9 mouse cellular contexts compared by ENCODE assay signal in genomic region chr2:152819097-152819624, GRCm38 (mm10). TPM values are rescaled to one million over a fixed set of nuclear protein-coding genes. Genes with fewer than 3 reads are reported as not detected.
DNase-seq lines count a peak whose midpoint lies in the region; ATAC-seq lines count a peak whose summit lies in the region.
"Had no signal": no experiment of that assay in that cellular context is flagged by ENCODE, and none has a peak within 500 bp of the region (broad histone marks: within the 10 kb centered on the region; RNA-seq: fewer than 3 reads in every experiment).

No protein-coding gene starts in this region.

- H3K9me3 ChIP-seq in heart, embryonic 12.5 days (replicated peaks) = no peaks in the 10 kb centered on the region
- H3K9me3 ChIP-seq in lung, embryonic 15.5 days = no peaks in the 10 kb centered on the region
- no peaks in the 10 kb centered on the region for H3K9me3 ChIP-seq in embryonic facial prominence, embryonic 15.5 days (replicated peaks)
- H3K9me3 ChIP-seq in liver, embryonic 13.5 days (replicated peaks) = no peaks in the 10 kb centered on the region
- H3K9me3 ChIP-seq: forebrain, embryonic 10.5 days had no signal

- H3K36me3 ChIP-seq in heart, embryonic 12.5 days = peaks cover 9% of the 10 kb centered on the region
- peaks cover 12% of the 10 kb centered on the region for H3K36me3 ChIP-seq in lung, embryonic 15.5 days
- peaks cover 12% of the 10 kb centered on the region for H3K36me3 ChIP-seq in embryonic facial prominence, embryonic 15.5 days
- peaks cover 59% of the 10 kb centered on the region for H3K36me3 ChIP-seq in liver, embryonic 13.5 days

- no peak for DNase-seq in heart, postnatal 4 days
- DNase-seq in lung, postnatal 4 days = no peak
- no peak for DNase-seq in liver, embryonic 13.5 days
- DNase-seq in adipocyte (ENCODE audit: low spot score) = no peak

- no peak overlapping the region for H3K4me3 ChIP-seq in heart, embryonic 12.5 days
- H3K4me3 ChIP-seq in lung, embryonic 15.5 days = no peak overlapping the region
- no peak overlapping the region for H3K4me3 ChIP-seq in embryonic facial prominence, embryonic 15.5 days (replicated peaks)
- no peak overlapping the region; the same call in 1 of the 2 replicates for H3K4me3 ChIP-seq in liver, embryonic 13.5 days (replicated peaks)
- H3K4me3 ChIP-seq: forebrain, embryonic 10.5 days; myocyte had no signal

- H3K27ac ChIP-seq in heart, embryonic 12.5 days (ENCODE audit: poor library complexity, severe bottlenecking) = peak overlapping the region; percentile 90
- H3K27ac ChIP-seq in lung, embryonic 15.5 days = peak overlapping the region; percentile 95
- peak overlapping the region; percentile 82; the same call in 1 of the 2 replicates for H3K27ac ChIP-seq in embryonic facial prominence, embryonic 15.5 days (replicated peaks)
- peak overlapping the region; percentile 100 for H3K27ac ChIP-seq in liver, embryonic 13.5 days

- H3K4me1 ChIP-seq in heart, embryonic 12.5 days (replicated peaks) = peaks cover 78% of the 10 kb centered on the region
- peaks cover 79% of the 10 kb centered on the region for H3K4me1 ChIP-seq in lung, embryonic 15.5 days
- peaks cover 78% of the 10 kb centered on the region for H3K4me1 ChIP-seq in embryonic facial prominence, embryonic 15.5 days
- H3K4me1 ChIP-seq in liver, embryonic 13.5 days (replicated peaks) = peaks cover 97% of the 10 kb centered on the region

- H3K9ac ChIP-seq in heart, embryonic 12.5 days = peak overlapping the region; percentile 34; the same call in 1 of the 2 replicates
- H3K9ac ChIP-seq in lung, embryonic 15.5 days = no peak overlapping the region
- no peak overlapping the region for H3K9ac ChIP-seq in embryonic facial prominence, embryonic 15.5 days
- peak overlapping the region; percentile 76 for H3K9ac ChIP-seq in liver, embryonic 13.5 days

- H3K4me2 ChIP-seq in heart, embryonic 12.5 days = peak overlapping the region; percentile 31; the same call in 1 of the 2 replicates
- no peak overlapping the region for H3K4me2 ChIP-seq in lung, embryonic 15.5 days
- no peak overlapping the region for H3K4me2 ChIP-seq in embryonic facial prominence, embryonic 15.5 days (replicated peaks)
- peak overlapping the region; percentile 64 for H3K4me2 ChIP-seq in liver, embryonic 13.5 days

- 91% methylated on average over 3 of the region's 3 CpGs for WGBS in heart, embryonic 12.5 days
- WGBS in lung, embryonic 15.5 days = 92% methylated on average over 3 of the region's 3 CpGs
- WGBS in embryonic facial prominence, embryonic 15.5 days = 91% methylated on average over 3 of the region's 3 CpGs
- WGBS in liver, embryonic 13.5 days (ENCODE audit: insufficient replicate concordance) = 91% methylated on average over 3 of the region's 3 CpGs

- ATAC-seq in heart, embryonic 12.5 days (ENCODE audit: insufficient number of reproducible peaks, low FRiP score) = no peak
- no peak for ATAC-seq in lung, embryonic 15.5 days (ENCODE audit: borderline replicate concordance, extremely low read depth, low FRiP score, low TSS enrichment)
- no peak for ATAC-seq in embryonic facial prominence, embryonic 15.5 days (ENCODE audit: insufficient number of reproducible peaks, low FRiP score, low TSS enrichment, low read depth)
- no peak for ATAC-seq in liver, embryonic 13.5 days (ENCODE audit: low read depth)

- no peaks in the 10 kb centered on the region for H3K27me3 ChIP-seq in heart, embryonic 12.5 days (replicated peaks)
- no peaks in the 10 kb centered on the region for H3K27me3 ChIP-seq in lung, embryonic 15.5 days
- H3K27me3 ChIP-seq in embryonic facial prominence, embryonic 15.5 days = no peaks in the 10 kb centered on the region
- no peaks in the 10 kb centered on the region for H3K27me3 ChIP-seq in liver, embryonic 13.5 days

RNA-seq across cellular contexts. Expression of gene Bcl2l1, which starts 12.4 kb away (rescaled TPM):
- 83.0 and 85.9 TPM in 2 replicates for polyA plus RNA-seq in heart, embryonic 12.5 days (2016; fragmentation: Nextera tagmentation; extraction: Ambion mirVana)
- total RNA-seq in heart, postnatal 4 days (2021) = 10 to 100 TPM; 39.0 to 45.0 TPM
- polyA plus RNA-seq in lung, embryonic 15.5 days (2015; fragmentation: Nextera tagmentation; extraction: Ambion mirVana) = 101 and 107 TPM in 2 replicates
- polyA plus RNA-seq in embryonic facial prominence, embryonic 15.5 days (2015; fragmentation: Nextera tagmentation; extraction: Ambion mirVana) = 99.1 and 99.7 TPM in 2 replicates
- polyA plus RNA-seq in liver, embryonic 13.5 days (2015; fragmentation: Nextera tagmentation; extraction: Ambion mirVana) = 148 and 164 TPM in 2 replicates

RNA-seq across cellular contexts. Expression of gene Tpx2, which starts 28.6 kb away (rescaled TPM):
- 65.6 and 74.1 TPM in 2 replicates for polyA plus RNA-seq in heart, embryonic 12.5 days (2016; fragmentation: Nextera tagmentation; extraction: Ambion mirVana)
- 10 to 100 TPM; 42.4 to 51.9 TPM for total RNA-seq in heart, postnatal 4 days (2021)
- 92.1 and 94.7 TPM in 2 replicates for polyA plus RNA-seq in lung, embryonic 15.5 days (2015; fragmentation: Nextera tagmentation; extraction: Ambion mirVana)
- polyA plus RNA-seq in embryonic facial prominence, embryonic 15.5 days (2015; fragmentation: Nextera tagmentation; extraction: Ambion mirVana) = 60.1 and 60.6 TPM in 2 replicates
- 59.8 and 79.4 TPM in 2 replicates for polyA plus RNA-seq in liver, embryonic 13.5 days (2015; fragmentation: Nextera tagmentation; extraction: Ambion mirVana)

Comparison
In these comparisons a context has a peak if more than half of its experiments do, and no peak if none do; other contexts are left out.
1. H3K4me2 ChIP-seq: peak in heart, embryonic 12.5 days (single experiment) and liver, embryonic 13.5 days (single experiment); none in lung, embryonic 15.5 days (single experiment) and embryonic facial prominence, embryonic 15.5 days (single experiment).
2. H3K9ac ChIP-seq: peak in heart, embryonic 12.5 days (single experiment) and liver, embryonic 13.5 days (single experiment); none in lung, embryonic 15.5 days (single experiment) and embryonic facial prominence, embryonic 15.5 days (single experiment).
3. Peak in every context shown above with its lines, with median percentiles within 50 percentile points of each other: H3K27ac ChIP-seq.